Comparison of ENCODE assay signal across 11 mouse cellular contexts in genomic region chr5:67097106-67098050, GRCm38 (mm10). TPM values are rescaled to one million over a fixed set of nuclear protein-coding genes. Genes with fewer than 3 reads are reported as not detected.
A peak's percentile ranks its signal among the peaks of the same experiment; 100 is the strongest.
DNase-seq lines count a peak whose midpoint lies in the region; ATAC-seq and TF ChIP-seq lines count a peak whose summit lies in the region.
"Had no signal": no experiment of that assay in that cellular context is flagged by ENCODE, and none has a peak within 500 bp of the region (broad histone marks: within the 10 kb centered on the region; RNA-seq: fewer than 3 reads in every experiment).

No protein-coding gene starts in this region.

- WGBS in forebrain, postnatal 0 days: 2% methylated on average over 41 of the region's 41 CpGs
- WGBS in forebrain, embryonic 15.5 days: under 1% methylated on average over 41 of the region's 41 CpGs
- WGBS in midbrain, embryonic 10.5 days: under 1% methylated on average over 41 of the region's 41 CpGs
- under 1% methylated on average over 41 of the region's 41 CpGs for WGBS in midbrain, postnatal 0 days
- under 1% methylated on average over 41 of the region's 41 CpGs for WGBS in hindbrain, embryonic 11.5 days
- 10% methylated on average over 41 of the region's 41 CpGs for WGBS in thymus, adult 2 months

- no peak overlapping the region for H3K4me3 ChIP-seq in forebrain, postnatal 0 days (ENCODE audit: low read depth, low read length)
- H3K4me3 ChIP-seq in forebrain, embryonic 15.5 days: no peak overlapping the region
- H3K4me3 ChIP-seq in midbrain, embryonic 10.5 days: no peak overlapping the region
- no peak overlapping the region for H3K4me3 ChIP-seq in midbrain, postnatal 0 days (ENCODE audit: low read depth, low read length)
- H3K4me3 ChIP-seq in hindbrain, embryonic 11.5 days (ENCODE audit: low read depth, low read length): peak overlapping the region; percentile 28
- H3K4me3 ChIP-seq in thymus, adult 2 months (ENCODE audit: control insufficient read depth, insufficient read depth, low read length): no peak overlapping the region
- H3K4me3 ChIP-seq: left cerebral cortex, adult 2 months had no signal

- H3K27ac ChIP-seq in forebrain, postnatal 0 days (ENCODE audit: low read depth, low read length): no peak overlapping the region
- H3K27ac ChIP-seq in forebrain, embryonic 15.5 days (replicated peaks): no peak overlapping the region
- no peak overlapping the region for H3K27ac ChIP-seq in midbrain, embryonic 10.5 days (replicated peaks)
- H3K27ac ChIP-seq in midbrain, postnatal 0 days (ENCODE audit: low read depth, low read length): no peak overlapping the region
- H3K27ac ChIP-seq in hindbrain, embryonic 11.5 days (ENCODE audit: low read depth, low read length): peak overlapping the region; percentile 76
- no peak overlapping the region for H3K27ac ChIP-seq in thymus, adult 2 months (ENCODE audit: control insufficient read depth, insufficient read depth, low read length)
- H3K27ac ChIP-seq: left cerebral cortex, adult 2 months had no signal

- H3K4me1 ChIP-seq in forebrain, postnatal 0 days (ENCODE audit: insufficient read depth): no peaks in the 10 kb centered on the region
- peaks cover 11% of the 10 kb centered on the region for H3K4me1 ChIP-seq in forebrain, embryonic 15.5 days
- peaks cover 26% of the 10 kb centered on the region for H3K4me1 ChIP-seq in midbrain, embryonic 10.5 days
- H3K4me1 ChIP-seq in midbrain, postnatal 0 days (ENCODE audit: insufficient read depth, low read length): no peaks in the 10 kb centered on the region
- H3K4me1 ChIP-seq in hindbrain, embryonic 11.5 days (replicated peaks; ENCODE audit: control insufficient read depth, insufficient read depth, low read length): peaks cover 11% of the 10 kb centered on the region
- H3K4me1 ChIP-seq in thymus, adult 2 months (replicated peaks; ENCODE audit: control insufficient read depth, insufficient read depth, low read length): no peaks in the 10 kb centered on the region

- H3K36me3 ChIP-seq in forebrain, postnatal 0 days (ENCODE audit: insufficient read depth): no peaks in the 10 kb centered on the region
- H3K36me3 ChIP-seq in forebrain, embryonic 15.5 days: no peaks in the 10 kb centered on the region
- H3K36me3 ChIP-seq in midbrain, embryonic 10.5 days: no peaks in the 10 kb centered on the region
- H3K36me3 ChIP-seq in midbrain, postnatal 0 days (ENCODE audit: insufficient read depth, low read length): no peaks in the 10 kb centered on the region
- no peaks in the 10 kb centered on the region for H3K36me3 ChIP-seq in hindbrain, embryonic 11.5 days (ENCODE audit: control insufficient read depth, insufficient read depth, low read length)
- no peaks in the 10 kb centered on the region for H3K36me3 ChIP-seq in thymus, adult 2 months (ENCODE audit: control insufficient read depth, insufficient read depth, low read length)

- no peak overlapping the region for H3K4me2 ChIP-seq in forebrain, postnatal 0 days (ENCODE audit: low read depth)
- no peak overlapping the region for H3K4me2 ChIP-seq in forebrain, embryonic 15.5 days (replicated peaks)
- H3K4me2 ChIP-seq in midbrain, postnatal 0 days (ENCODE audit: low read depth, low read length, poor library complexity, severe bottlenecking): no peak overlapping the region
- no peak overlapping the region for H3K4me2 ChIP-seq in hindbrain, embryonic 11.5 days (replicated peaks; ENCODE audit: low read depth, low read length)

- DNase-seq in forebrain, postnatal 0 days: peak; percentile 71
- peak; percentile 59 for DNase-seq in midbrain, embryonic 10.5 days (ENCODE audit: low spot score)
- no peak for DNase-seq in midbrain, postnatal 0 days (ENCODE audit: low spot score)
- peak; percentile 73 for DNase-seq in hindbrain, embryonic 11.5 days (ENCODE audit: low spot score)
- DNase-seq in retina, postnatal 1 day: peak; percentile 46
- no peak for DNase-seq in thymus, adult 2 months

- TF ChIP-seq CTCF in forebrain, postnatal 0 days (IDR thresholded peaks at IDR 0.05; ENCODE audit: low read depth): no peak
- TF ChIP-seq CTCF in midbrain, postnatal 0 days (IDR thresholded peaks at IDR 0.05): no peak
- TF ChIP-seq CTCF in thymus, adult 2 months (IDR thresholded peaks at IDR 0.05; ENCODE audit: borderline replicate concordance, control insufficient read depth, extremely low read depth, insufficient read depth, low read length, poor library complexity): no peak

- H3K9me3 ChIP-seq in forebrain, postnatal 0 days (ENCODE audit: low read length): no peaks in the 10 kb centered on the region
- H3K9me3 ChIP-seq in forebrain, embryonic 15.5 days: no peaks in the 10 kb centered on the region
- no peaks in the 10 kb centered on the region for H3K9me3 ChIP-seq in midbrain, embryonic 10.5 days (replicated peaks)
- no peaks in the 10 kb centered on the region for H3K9me3 ChIP-seq in midbrain, postnatal 0 days (ENCODE audit: low read length)
- H3K9me3 ChIP-seq in hindbrain, embryonic 11.5 days (ENCODE audit: control insufficient read depth, low read length): no peaks in the 10 kb centered on the region

- no peak overlapping the region for H3K9ac ChIP-seq in forebrain, postnatal 0 days
- no peak overlapping the region for H3K9ac ChIP-seq in forebrain, embryonic 15.5 days (replicated peaks)
- no peak overlapping the region for H3K9ac ChIP-seq in midbrain, postnatal 0 days (replicated peaks; ENCODE audit: low read length, poor library complexity, severe bottlenecking)
- H3K9ac ChIP-seq in hindbrain, embryonic 11.5 days (ENCODE audit: low read depth, low read length): peak overlapping the region; percentile 31; the same call in 1 of the 2 replicates

- peaks cover 76% of the 10 kb centered on the region for H3K27me3 ChIP-seq in forebrain, postnatal 0 days (ENCODE audit: insufficient read depth, low read length)
- peaks cover 89% of the 10 kb centered on the region for H3K27me3 ChIP-seq in forebrain, embryonic 15.5 days
- peaks cover 100% of the 10 kb centered on the region for H3K27me3 ChIP-seq in midbrain, embryonic 10.5 days (ENCODE audit: low read depth, poor library complexity, severe bottlenecking)
- H3K27me3 ChIP-seq in midbrain, postnatal 0 days (ENCODE audit: insufficient read depth, low read length): peaks cover 65% of the 10 kb centered on the region
- peaks cover 85% of the 10 kb centered on the region for H3K27me3 ChIP-seq in hindbrain, embryonic 11.5 days (ENCODE audit: control insufficient read depth, insufficient read depth, low read length)
- H3K27me3 ChIP-seq in thymus, adult 2 months (ENCODE audit: control insufficient read depth, insufficient read depth, low read length): peaks cover 21% of the 10 kb centered on the region

- no peak for TF ChIP-seq POLR2A in thymus, adult 2 months (IDR thresholded peaks at IDR 0.05; ENCODE audit: control insufficient read depth, extremely low read depth, insufficient read depth, low read length, poor library complexity)

- ATAC-seq in forebrain, postnatal 0 days: no peak
- no peak for ATAC-seq in forebrain, embryonic 15.5 days (replicated peaks)
- no peak for ATAC-seq in midbrain, postnatal 0 days (ENCODE audit: low FRiP score)
- no peak for ATAC-seq in hindbrain, embryonic 11.5 days (ENCODE audit: low FRiP score)
- no peak for ATAC-seq in megakaryocyte progenitor cell, adult 5-6 weeks (replicated peaks; ENCODE audit: poor library complexity)
- ATAC-seq: CD4-positive, CD25-positive, alpha-beta regulatory T cell, adult 4 months had no signal

RNA-seq across cellular contexts. Expression of gene Phox2b, which starts 1.7 kb away (rescaled TPM):
- total RNA-seq in forebrain, postnatal 0 days (2014; rRNA removed): not detected in 2 replicates
- not detected in 2 replicates for polyA plus RNA-seq in forebrain, postnatal 0 days (2015; fragmentation: Nextera tagmentation; extraction: Ambion mirVana)
- polyA plus RNA-seq in forebrain, embryonic 15.5 days (2015; fragmentation: Nextera tagmentation; extraction: Ambion mirVana): not detected in 2 replicates
- polyA plus RNA-seq in midbrain, embryonic 10.5 days (2016; fragmentation: Nextera tagmentation; extraction: Ambion mirVana): 3.3 and 4.5 TPM in 2 replicates
- total RNA-seq in midbrain, postnatal 0 days (2014; rRNA removed): 0.99 and 3.1 TPM in 2 replicates
- polyA plus RNA-seq in midbrain, postnatal 0 days (2015; fragmentation: Nextera tagmentation; extraction: Ambion mirVana): 0.20 and 0.21 TPM in 2 replicates
- 41.8 and 42.3 TPM in 2 replicates for polyA plus RNA-seq in hindbrain, embryonic 11.5 days (2014; fragmentation: Nextera tagmentation; extraction: Ambion mirVana)
- 0.10 TPM in 1 of 2 replicates, not detected in the other for polyA plus RNA-seq in thymus, adult 2 months (2012; rRNA removed)
- total RNA-seq in megakaryocyte progenitor cell, adult 5-6 weeks (2015): not detected in 2 replicates
- total RNA-seq in megakaryocyte progenitor cell, adult 5-6 weeks (2017): not detected in 2 replicates
- total RNA-seq: left cerebral cortex, adult 2 months had no signal
- polyA plus RNA-seq: cortical plate, adult 2 months had no signal

Comparison
In these comparisons a context has a peak if more than half of its experiments do, and no peak if none do; other contexts are left out.
1. DNase-seq: peak in forebrain, postnatal 0 days (single experiment), midbrain, embryonic 10.5 days (single experiment), hindbrain, embryonic 11.5 days (single experiment) and retina, postnatal 1 day (single experiment); none in midbrain, postnatal 0 days (single experiment) and thymus, adult 2 months (single experiment).